Mouse (Mus musculus): Measurements from ENCODE around the gene Gm5155. TPM values are rescaled to one million over a fixed set of nuclear protein-coding genes. Genes with fewer than 3 reads are reported as not detected.

Gene Gm5155
- polyA plus RNA-seq (2015; fragmentation: Illumina TruSeq; extraction: RNeasy Lipid Tissue Mini Kit (QIAGEN cat#74804); ENCODE audit: insufficient read depth, low replicate concordance), result not detected

DNA sequence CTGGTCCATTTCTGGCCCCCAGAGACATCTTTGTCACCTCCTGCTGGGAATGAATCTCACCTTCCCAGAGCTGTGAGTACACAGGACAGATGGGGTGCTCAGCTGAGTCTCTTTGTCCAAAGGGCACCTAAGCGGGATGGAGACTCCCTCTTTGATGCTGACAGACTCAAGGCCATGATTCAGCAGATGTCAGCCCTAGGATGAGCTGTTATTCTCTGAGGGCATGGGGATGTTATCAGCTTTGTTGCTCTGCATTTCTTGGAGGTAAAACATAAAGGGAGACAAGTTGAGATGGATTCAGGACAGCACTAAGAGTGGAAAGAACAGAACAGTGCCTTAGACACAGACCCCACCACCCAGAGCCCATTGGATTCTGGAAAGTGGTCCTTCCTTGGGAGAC, at the start of gene Gm5155:
TSS of gene Gm5155 (plus strand) at position 301 of the 400 bp plus-strand sequence.

Other genes starting within 250 kb of the Gm5155 start
- gene Ceacam5, start 158.5 kb upstream of the Gm5155 start, polyA plus RNA-seq (2015; fragmentation: Illumina TruSeq; extraction: RNeasy Lipid Tissue Mini Kit (QIAGEN cat#74804); ENCODE audit: insufficient read depth, low replicate concordance), result not detected
- gene Ceacam14, start 59.1 kb upstream of the Gm5155 start, polyA plus RNA-seq (2015; fragmentation: Illumina TruSeq; extraction: RNeasy Lipid Tissue Mini Kit (QIAGEN cat#74804); ENCODE audit: insufficient read depth, low replicate concordance), result not detected
- gene Ceacam11, start 100.4 kb downstream of the Gm5155 start, polyA plus RNA-seq (2015; fragmentation: Illumina TruSeq; extraction: RNeasy Lipid Tissue Mini Kit (QIAGEN cat#74804); ENCODE audit: insufficient read depth, low replicate concordance), result not detected
- not detected for gene Ceacam13, start 138.1 kb downstream of the Gm5155 start, polyA plus RNA-seq (2015; fragmentation: Illumina TruSeq; extraction: RNeasy Lipid Tissue Mini Kit (QIAGEN cat#74804); ENCODE audit: insufficient read depth, low replicate concordance)
- gene Ceacam12, start 194.2 kb downstream of the Gm5155 start, polyA plus RNA-seq (2015; fragmentation: Illumina TruSeq; extraction: RNeasy Lipid Tissue Mini Kit (QIAGEN cat#74804); ENCODE audit: insufficient read depth, low replicate concordance), result not detected

Data from spleen, adult 10 weeks (tissue).